Mouse (Mus musculus) hindbrain, embryonic 10.5 days (tissue): ENCODE data around the gene Lce1d. TPM values are rescaled to one million over a fixed set of nuclear protein-coding genes. Genes with fewer than 3 reads are reported as not detected.
"Not testable (repeated sequence)": the region's sequence is repeated elsewhere in the genome, so short reads cannot be mapped to it uniquely, and the experiment has no call there.

Experiments
- DNase-seq: peaks from one replicate; pipeline ENCODE4 v3.0.0-alpha.2; 2017; ENCODE audit warnings: low spot score
- H3K27ac ChIP-seq: fragments of 300-500 bp; sonication (generic); 2 replicates; pipeline ENCODE4 v1.5.1; 2016; ENCODE audit warnings: mild to moderate bottlenecking, moderate library complexity
- H3K27me3 ChIP-seq: fragments of 300-500 bp; sonication (generic); 2 replicates; pipeline ENCODE4 v1.6.1; 2016; ENCODE audit warnings: mild to moderate bottlenecking; ENCODE audit not compliant: poor library complexity, insufficient read depth, severe bottlenecking
- H3K36me3 ChIP-seq: fragments of 300-500 bp; sonication (generic); 2 replicates; pipeline ENCODE4 v1.6.1; 2016; ENCODE audit warnings: mild to moderate bottlenecking, moderate library complexity
- H3K4me1 ChIP-seq: fragments of 300-500 bp; sonication (generic); replicated peaks from 2 replicates; pipeline ENCODE4 v1.6.1; 2016; ENCODE audit warnings: mild to moderate bottlenecking
- H3K4me3 ChIP-seq: fragments of 300-500 bp; sonication (generic); 2 replicates; pipeline ENCODE4 v1.5.1; 2016; ENCODE audit warnings: mild to moderate bottlenecking, moderate library complexity
- H3K9me3 ChIP-seq: fragments of 300-500 bp; sonication (generic); 2 replicates; pipeline ENCODE4 v1.6.1; 2016; ENCODE audit warnings: mild to moderate bottlenecking, moderate library complexity
- WGBS: fragments of 180-500 bp; shearing (Covaris S2); methylation state at CpG from one replicate; pipeline ENCODE4 v1.1.7; 2016; 5-methylcytosine and 5-hydroxymethylcytosine counted together
- polyA plus RNA-seq: library from polyadenylated mRNA; unstranded; fragments of >200 nt; fragmentation: Nextera tagmentation; extraction: Ambion mirVana; gene quantifications from 2 replicates; pipeline ENCODE4 v1.2.1, GENCODE M21; 2016

Gene Lce1d
- polyA plus RNA-seq, result not detected in 2 replicates

GRCm38 (mm10) chr3:92687110-92687509 is at the start of gene Lce1d:
Lce1d (minus strand) TSS chr3:92687210.
- Histone ChIP-seq H3K9me3 (no peaks in the 10 kb centered on the region), H3K27ac (no peak within 1 kb of the TSS), H3K27me3 (no peaks in the 10 kb centered on the region), H3K4me3 (no peak within 1 kb of the TSS), H3K36me3 (no peaks in the 10 kb centered on the region), H3K4me1 (no peaks in the 10 kb centered on the region)
- 76% methylated on average over 2 of the region's 2 CpGs for WGBS
- DNase-seq, result no peak

DNA sequence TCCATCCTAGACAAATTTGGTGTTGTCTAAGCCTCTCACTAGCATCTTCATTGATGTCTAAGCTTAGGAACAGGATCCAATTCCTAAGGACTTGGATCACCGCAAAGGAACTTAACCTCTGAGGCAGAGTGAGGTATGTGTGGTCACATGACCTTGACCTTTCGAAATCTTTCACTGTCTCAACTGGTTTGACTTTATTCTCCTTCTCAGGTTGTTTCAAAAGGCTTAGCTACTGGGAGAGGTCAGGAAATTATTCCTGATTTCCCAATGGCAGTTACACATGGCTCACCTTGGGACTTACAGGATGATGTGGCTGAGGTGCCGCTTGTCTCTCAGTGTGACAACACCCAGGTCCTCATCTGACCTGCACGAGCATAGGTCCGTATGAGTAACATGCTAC is 35.6 kb upstream of the Lce1d start:
- H3K27me3 ChIP-seq, result no peaks in the 10 kb centered on the region
- no peak for DNase-seq
- H3K4me1 ChIP-seq, result no peaks in the 10 kb centered on the region
- 90% methylated on average over 5 of the region's 5 CpGs for WGBS
- no peaks in the 10 kb centered on the region for H3K9me3 ChIP-seq
- H3K4me3 ChIP-seq, result no peak overlapping the region
- H3K27ac ChIP-seq, result no peak overlapping the region
- no peaks in the 10 kb centered on the region for H3K36me3 ChIP-seq

- no peaks in the 10 kb centered on the region for H3K9me3 ChIP-seq
- H3K36me3 ChIP-seq, result no peaks in the 10 kb centered on the region
- H3K27ac ChIP-seq, result no peak within 1 kb of the TSS
- H3K4me1 ChIP-seq, result no peaks in the 10 kb centered on the region
- 83% methylated on average over 3 of the region's 3 CpGs for WGBS
- no peak within 1 kb of the TSS for H3K4me3 ChIP-seq
- H3K27me3 ChIP-seq, result no peaks in the 10 kb centered on the region
- DNase-seq, result no peak
Measured at GRCm38 (mm10) chr3:92720250-92720649, 33.2 kb upstream of the Lce1d start, which contains the start of gene Lce1f. Lce1f (minus strand) TSS chr3:92720350.

DNA sequence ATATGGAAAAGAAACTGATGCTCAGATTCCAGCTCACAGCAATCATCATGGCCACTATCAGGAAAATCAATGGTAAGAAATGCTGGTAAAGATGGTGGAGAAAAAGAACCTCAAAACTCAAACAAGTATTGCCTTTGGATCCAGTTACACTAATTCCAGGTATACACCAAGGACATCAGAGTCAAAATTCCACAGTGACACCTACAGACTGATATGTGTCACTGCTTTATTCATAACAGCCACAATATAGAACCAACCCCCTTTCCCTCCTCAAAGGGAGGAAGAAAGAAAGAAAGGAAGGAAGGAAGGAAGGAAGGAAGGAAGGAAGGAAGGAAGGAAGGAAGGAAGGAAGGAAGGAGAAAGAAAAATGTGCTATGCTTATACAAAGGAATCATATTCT is 28.1 kb upstream of the Lce1d start:
- Histone ChIP-seq H3K4me1 (no peaks in the 10 kb centered on the region), H3K9me3 (no peaks in the 10 kb centered on the region), H3K4me3 (no peak overlapping the region), H3K27ac (no peak overlapping the region), H3K36me3 (no peaks in the 10 kb centered on the region), H3K27me3 (no peaks in the 10 kb centered on the region)
- no peak for DNase-seq

DNA sequence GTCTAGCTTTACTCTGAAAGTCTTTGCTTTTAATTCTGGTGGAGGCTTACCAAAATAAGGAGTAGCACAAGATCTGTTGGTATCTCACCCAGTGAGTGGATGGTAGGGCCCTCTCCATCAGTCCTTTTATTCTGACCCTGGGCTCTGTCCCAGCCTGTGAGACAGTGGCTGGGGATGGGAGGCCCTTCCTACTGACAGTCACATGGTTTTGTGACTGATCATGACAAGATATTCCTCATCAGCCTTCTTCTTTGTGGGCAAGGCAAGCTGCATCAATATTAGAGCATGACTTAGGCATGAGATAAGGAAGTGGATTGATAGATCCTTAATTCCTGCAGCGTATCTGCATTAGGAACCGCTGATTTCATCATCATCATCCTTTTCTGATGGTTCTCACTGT is 22.0 kb upstream of the Lce1d start, which contains the start of gene Lce1e:
Lce1e (minus strand) TSS at position 101 of the 400 bp plus-strand sequence.
- H3K4me3 ChIP-seq, result no peak within 1 kb of the TSS
- no peaks in the 10 kb centered on the region for H3K36me3 ChIP-seq
- H3K4me1 ChIP-seq, result no peaks in the 10 kb centered on the region
- DNase-seq, result no peak
- WGBS, result 94% methylated on average over 2 of the region's 2 CpGs
- no peaks in the 10 kb centered on the region for H3K9me3 ChIP-seq
- H3K27ac ChIP-seq, result no peak within 1 kb of the TSS
- no peaks in the 10 kb centered on the region for H3K27me3 ChIP-seq

GRCm38 (mm10) chr3:92694613-92695012 is 7.6 kb upstream of the Lce1d start:
- H3K4me3 ChIP-seq, result no peak overlapping the region
- no peaks in the 10 kb centered on the region for H3K9me3 ChIP-seq
- WGBS, result 0% methylated on average over 1 of the region's 1 CpGs
- H3K36me3 ChIP-seq, result no peaks in the 10 kb centered on the region
- H3K27me3 ChIP-seq, result no peaks in the 10 kb centered on the region
- no peak for DNase-seq
- no peak overlapping the region for H3K27ac ChIP-seq
- H3K4me1 ChIP-seq, result no peaks in the 10 kb centered on the region

DNA sequence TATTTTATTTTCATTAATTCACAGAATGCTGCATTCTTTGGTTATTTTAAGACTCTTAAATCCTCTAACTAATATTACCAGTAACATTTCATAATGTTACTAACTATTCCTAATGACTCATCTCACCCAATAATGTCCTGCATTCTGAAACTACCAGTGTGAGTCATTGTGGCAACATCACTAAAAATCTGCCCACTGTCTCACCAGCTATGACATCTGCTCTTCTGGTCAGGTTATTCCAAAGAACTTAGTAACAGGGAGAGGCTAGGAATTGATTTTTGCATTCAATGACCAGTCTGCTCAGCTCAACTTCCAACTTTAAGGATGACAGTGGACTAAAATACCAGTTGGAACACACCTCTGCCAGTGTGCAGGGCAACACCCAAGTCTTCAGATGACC is 4.7 kb upstream of the Lce1d start:
- Histone ChIP-seq H3K36me3 (no peaks in the 10 kb centered on the region), H3K4me1 (no peaks in the 10 kb centered on the region), H3K9me3 (no peaks in the 10 kb centered on the region), H3K27ac (no peak overlapping the region), H3K27me3 (no peaks in the 10 kb centered on the region), H3K4me3 (no peak overlapping the region)
- DNase-seq, result no peak

- not testable (repeated sequence) for H3K9me3 ChIP-seq, H3K4me1 ChIP-seq, H3K4me3 ChIP-seq, H3K27me3 ChIP-seq, DNase-seq, H3K27ac ChIP-seq, H3K36me3 ChIP-seq
- WGBS, result 79% methylated on average over 16 of the region's 16 CpGs
Measured at GRCm38 (mm10) chr3:92689154-92689553, 2.1 kb upstream of the Lce1d start.

- no peak for DNase-seq
- WGBS, result 93% methylated on average over 4 of the region's 4 CpGs
- H3K4me1 ChIP-seq, result no peaks in the 10 kb centered on the region
- no peaks in the 10 kb centered on the region for H3K9me3 ChIP-seq
- no peaks in the 10 kb centered on the region for H3K36me3 ChIP-seq
- H3K4me3 ChIP-seq, result no peak within 1 kb of the TSS
- no peak within 1 kb of the TSS for H3K27ac ChIP-seq
- H3K27me3 ChIP-seq, result no peaks in the 10 kb centered on the region
Measured at GRCm38 (mm10) chr3:92678947-92679346, 8.1 kb downstream of the Lce1d start, which contains the start of gene Lce1c. Lce1c (plus strand) TSS chr3:92679247.

DNA sequence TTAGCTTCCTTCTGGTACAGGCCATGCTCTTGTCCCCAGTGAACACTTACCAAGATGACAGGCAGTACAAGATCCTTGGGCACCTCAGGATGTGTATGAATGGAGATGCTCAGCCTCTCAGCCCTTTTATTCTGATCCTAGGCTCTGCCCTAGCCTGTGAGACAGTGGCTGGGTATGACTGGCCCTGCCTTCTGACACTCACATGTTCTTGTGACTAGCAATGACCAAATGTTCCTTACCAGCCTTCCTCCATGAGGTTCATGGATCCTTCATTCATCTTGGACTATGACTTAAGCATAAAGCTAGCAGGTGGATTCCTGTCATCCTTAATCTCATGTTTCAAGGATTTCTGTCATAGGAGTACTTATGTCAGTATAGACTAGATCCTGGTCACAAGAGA is 16.8 kb downstream of the Lce1d start, which contains the start of gene Lce1a2:
Lce1a2 (minus strand) TSS at position 101 of the 400 bp plus-strand sequence.
- no peak within 1 kb of the TSS for H3K27ac ChIP-seq
- no peak for DNase-seq
- no peaks in the 10 kb centered on the region for H3K36me3 ChIP-seq
- H3K4me1 ChIP-seq, result no peaks in the 10 kb centered on the region
- H3K9me3 ChIP-seq, result no peaks in the 10 kb centered on the region
- no peaks in the 10 kb centered on the region for H3K27me3 ChIP-seq
- no peak within 1 kb of the TSS for H3K4me3 ChIP-seq

- no peaks in the 10 kb centered on the region for H3K27me3 ChIP-seq
- no peaks in the 10 kb centered on the region for H3K9me3 ChIP-seq
- no peak within 1 kb of the TSS for H3K27ac ChIP-seq
- DNase-seq, result no peak
- H3K4me1 ChIP-seq, result no peaks in the 10 kb centered on the region
- H3K36me3 ChIP-seq, result no peaks in the 10 kb centered on the region
- no peak within 1 kb of the TSS for H3K4me3 ChIP-seq
Measured at GRCm38 (mm10) chr3:92656826-92657225, 30.2 kb downstream of the Lce1d start, which contains the start of gene Lce1b. Lce1b (minus strand) TSS chr3:92656926.

- WGBS, result 94% methylated on average over 1 of the region's 1 CpGs
- no peak within 1 kb of the TSS for H3K27ac ChIP-seq
- no peaks in the 10 kb centered on the region for H3K4me1 ChIP-seq
- H3K9me3 ChIP-seq, result no peaks in the 10 kb centered on the region
- no peaks in the 10 kb centered on the region for H3K36me3 ChIP-seq
- DNase-seq, result no peak
- no peak within 1 kb of the TSS for H3K4me3 ChIP-seq
- no peaks in the 10 kb centered on the region for H3K27me3 ChIP-seq
Measured at GRCm38 (mm10) chr3:92648207-92648606, 38.8 kb downstream of the Lce1d start, which contains the start of gene Lce1a1. Lce1a1 (minus strand) TSS chr3:92648307.

GRCm38 (mm10) chr3:92639854-92640253 is 47.2 kb downstream of the Lce1d start:
- DNase-seq, result no peak
- 92% methylated on average over 15 of the region's 15 CpGs for WGBS
- Histone ChIP-seq H3K9me3 (no peaks in the 10 kb centered on the region), H3K36me3 (no peaks in the 10 kb centered on the region), H3K27me3 (no peaks in the 10 kb centered on the region), H3K4me1 (no peaks in the 10 kb centered on the region), H3K27ac (no peak overlapping the region), H3K4me3 (no peak overlapping the region)

DNA sequence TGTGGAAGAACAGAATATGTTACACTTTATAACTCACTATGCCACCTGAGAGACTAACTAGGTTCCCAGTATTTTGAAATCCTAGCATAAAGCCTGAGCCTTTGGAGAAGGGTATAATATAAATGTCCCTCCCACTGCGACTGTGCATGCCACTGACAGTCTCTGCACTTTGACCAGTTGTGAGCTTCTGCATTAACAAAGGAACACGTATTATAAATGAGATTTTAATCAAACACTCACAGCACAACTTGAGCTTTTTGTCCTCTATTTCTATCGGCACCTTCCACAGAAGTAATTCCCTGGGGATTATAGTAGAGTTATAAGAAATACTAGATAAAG is 48.4 kb downstream of the Lce1d start:
- WGBS, result 84% methylated on average over 3 of the region's 3 CpGs
- Histone ChIP-seq H3K27me3 (no peaks in the 10 kb centered on the region), H3K4me3 (no peak overlapping the region), H3K4me1 (no peaks in the 10 kb centered on the region), H3K27ac (no peak overlapping the region), H3K9me3 (no peaks in the 10 kb centered on the region), H3K36me3 (no peaks in the 10 kb centered on the region)
- DNase-seq, result no peak
